10 mouse cellular contexts compared by ENCODE assay signal in genomic region chr2:165811536-165811935, GRCm38 (mm10).
DNase-seq lines count a peak whose midpoint lies in the region; ATAC-seq and TF ChIP-seq lines count a peak whose summit lies in the region.
"Had no signal": no experiment of that assay in that cellular context is flagged by ENCODE, and none has a peak within 500 bp of the region (broad histone marks: within the 10 kb centered on the region; RNA-seq: fewer than 3 reads in every experiment).

No protein-coding gene starts in this region.

- H3K9ac ChIP-seq in midbrain, embryonic 13.5 days (replicated peaks), result no peak overlapping the region
- H3K9ac ChIP-seq in midbrain, embryonic 11.5 days (ENCODE audit: low read length), result no peak overlapping the region
- no peak overlapping the region for H3K9ac ChIP-seq in intestine, embryonic 15.5 days
- H3K9ac ChIP-seq in lung, embryonic 14.5 days, result no peak overlapping the region
- H3K9ac ChIP-seq: midbrain, embryonic 12.5 days had no signal

- no peaks in the 10 kb centered on the region for H3K27me3 ChIP-seq in midbrain, embryonic 13.5 days
- no peaks in the 10 kb centered on the region for H3K27me3 ChIP-seq in midbrain, embryonic 11.5 days (ENCODE audit: control insufficient read depth, insufficient read depth, low read length)
- no peaks in the 10 kb centered on the region for H3K27me3 ChIP-seq in intestine, embryonic 15.5 days (replicated peaks)
- no peaks in the 10 kb centered on the region for H3K27me3 ChIP-seq in lung, embryonic 14.5 days (ENCODE audit: insufficient read depth, low read length)
- H3K27me3 ChIP-seq: midbrain, embryonic 12.5 days had no signal

- 66% methylated on average over 5 of the region's 5 CpGs for WGBS in midbrain, embryonic 13.5 days
- WGBS in midbrain, embryonic 11.5 days, result 73% methylated on average over 5 of the region's 5 CpGs
- 55% methylated on average over 5 of the region's 5 CpGs for WGBS in intestine, embryonic 15.5 days
- 54% methylated on average over 5 of the region's 5 CpGs for WGBS in lung, embryonic 14.5 days

- no peak overlapping the region for H3K4me2 ChIP-seq in midbrain, embryonic 13.5 days (replicated peaks)
- H3K4me2 ChIP-seq in midbrain, embryonic 11.5 days, result no peak overlapping the region
- no peak overlapping the region for H3K4me2 ChIP-seq in intestine, embryonic 15.5 days (replicated peaks)
- H3K4me2 ChIP-seq in lung, embryonic 14.5 days, result no peak overlapping the region
- H3K4me2 ChIP-seq: midbrain, embryonic 12.5 days had no signal

- H3K4me1 ChIP-seq in midbrain, embryonic 13.5 days (replicated peaks), result peaks cover 17% of the 10 kb centered on the region
- H3K4me1 ChIP-seq in midbrain, embryonic 11.5 days (ENCODE audit: control insufficient read depth, insufficient read depth, low read length), result no peaks in the 10 kb centered on the region
- no peaks in the 10 kb centered on the region for H3K4me1 ChIP-seq in intestine, embryonic 15.5 days (replicated peaks)
- H3K4me1 ChIP-seq in lung, embryonic 14.5 days (ENCODE audit: insufficient read depth), result no peaks in the 10 kb centered on the region
- H3K4me1 ChIP-seq: midbrain, embryonic 12.5 days had no signal

- H3K27ac ChIP-seq in midbrain, embryonic 13.5 days, result no peak overlapping the region
- H3K27ac ChIP-seq in midbrain, embryonic 11.5 days (ENCODE audit: low read depth, low read length), result no peak overlapping the region
- no peak overlapping the region for H3K27ac ChIP-seq in intestine, embryonic 15.5 days
- no peak overlapping the region for H3K27ac ChIP-seq in lung, embryonic 14.5 days (ENCODE audit: low read depth)
- H3K27ac ChIP-seq: midbrain, embryonic 12.5 days had no signal

- DNase-seq in cerebellum, adult 8-10 months, result peak; percentile 54
- DNase-seq in midbrain, embryonic 11.5 days (ENCODE audit: low spot score, missing footprints), result no peak
- DNase-seq in adrenal gland, postnatal 36 days, result peak; percentile 57 to 72
- DNase-seq in lung, embryonic 14.5 days, result peak; percentile 63
- DNase-seq in thymus, postnatal 10 days (ENCODE audit: low spot score in 2 of 2), result peak; percentile 18 to 74

- peaks cover 96% of the 10 kb centered on the region for H3K36me3 ChIP-seq in midbrain, embryonic 13.5 days
- peaks cover 23% of the 10 kb centered on the region for H3K36me3 ChIP-seq in midbrain, embryonic 11.5 days (ENCODE audit: control insufficient read depth, insufficient read depth, low read length)
- peaks cover 66% of the 10 kb centered on the region for H3K36me3 ChIP-seq in intestine, embryonic 15.5 days
- H3K36me3 ChIP-seq in lung, embryonic 14.5 days (ENCODE audit: insufficient read depth), result peaks cover 93% of the 10 kb centered on the region

- no peaks in the 10 kb centered on the region for H3K9me3 ChIP-seq in midbrain, embryonic 13.5 days
- no peaks in the 10 kb centered on the region for H3K9me3 ChIP-seq in midbrain, embryonic 11.5 days (ENCODE audit: control insufficient read depth, low read length)
- no peaks in the 10 kb centered on the region for H3K9me3 ChIP-seq in intestine, embryonic 15.5 days
- H3K9me3 ChIP-seq in lung, embryonic 14.5 days (ENCODE audit: low read depth, low read length), result no peaks in the 10 kb centered on the region
- H3K9me3 ChIP-seq: G1E; midbrain, embryonic 12.5 days had no signal

- H3K4me3 ChIP-seq in midbrain, embryonic 13.5 days (replicated peaks), result no peak overlapping the region
- H3K4me3 ChIP-seq in midbrain, embryonic 11.5 days (ENCODE audit: low read depth, low read length), result no peak overlapping the region
- no peak overlapping the region for H3K4me3 ChIP-seq in intestine, embryonic 15.5 days (replicated peaks)
- H3K4me3 ChIP-seq in lung, embryonic 14.5 days (ENCODE audit: low read depth, low read length), result no peak overlapping the region
- H3K4me3 ChIP-seq: midbrain, embryonic 12.5 days had no signal

- peak; percentile 85 for TF ChIP-seq CTCF in lung, embryonic 14.5 days (IDR thresholded peaks at IDR 0.05; ENCODE audit: low read depth)

- no peak for ATAC-seq in cerebellum, adult (ENCODE audit: insufficient number of reproducible peaks, low FRiP score, low TSS enrichment)
- ATAC-seq in midbrain, embryonic 13.5 days, result peak; percentile 41; the same call in 1 of the 2 replicates
- no peak for ATAC-seq in midbrain, embryonic 11.5 days (ENCODE audit: low FRiP score)
- ATAC-seq in intestine, embryonic 15.5 days, result peak; percentile 33; the same call in 1 of the 2 replicates
- no peak for ATAC-seq in lung, embryonic 14.5 days (ENCODE audit: insufficient read depth)

Comparison
In these comparisons a context has a peak if more than half of its experiments do, and no peak if none do; other contexts are left out.
1. ATAC-seq: peak in midbrain, embryonic 13.5 days (single experiment) and intestine, embryonic 15.5 days (single experiment); none in cerebellum, adult (single experiment), midbrain, embryonic 11.5 days (single experiment) and lung, embryonic 14.5 days (single experiment).